Mouse (Mus musculus) E14TG2a.4 (cell line): ENCODE measurements at regions not wholly inside any gene's neighbourhood (a gene's known extent, or its start where the extent isn't known, plus 50 kb on each side); places are given as distances from the start of the nearest gene placed in this dataset.

Experiments
- H3K27me3 ChIP-seq: 2 replicates; pipeline ENCODE4 v1.6.1; 2014; ENCODE audit warnings: low read length, control low read depth; ENCODE audit not compliant: insufficient read depth
- H3K36me3 ChIP-seq: 2 replicates; pipeline ENCODE4 v1.6.1; 2014; ENCODE audit warnings: low read length, control low read depth; ENCODE audit not compliant: insufficient read depth
- H3K4me1 ChIP-seq: replicated peaks from 2 replicates; pipeline ENCODE4 v1.6.1; 2014; ENCODE audit warnings: low read depth, low read length, control low read depth
- H3K4me3 ChIP-seq: replicated peaks from 2 replicates; pipeline ENCODE4 v1.5.1; 2014; ENCODE audit warnings: mild to moderate bottlenecking, low read length
- H3K9me3 ChIP-seq: 2 replicates; pipeline ENCODE4 v1.6.1; 2014; ENCODE audit warnings: low read length, control low read depth
- CTCF ChIP-seq: conservative IDR thresholded peaks from 2 replicates; pipeline ENCODE4 v1.5.1; 2014; ENCODE audit warnings: low read length
- NANOG ChIP-seq: IDR thresholded peaks from 2 replicates; pipeline ENCODE4 v1.6.1; 2014; ENCODE audit warnings: borderline replicate concordance, low read length, mixed read lengths
- POU5F1 ChIP-seq: IDR thresholded peaks from 2 replicates; pipeline ENCODE4 v1.6.1; 2014; ENCODE audit warnings: low read length, borderline replicate concordance

DNA sequence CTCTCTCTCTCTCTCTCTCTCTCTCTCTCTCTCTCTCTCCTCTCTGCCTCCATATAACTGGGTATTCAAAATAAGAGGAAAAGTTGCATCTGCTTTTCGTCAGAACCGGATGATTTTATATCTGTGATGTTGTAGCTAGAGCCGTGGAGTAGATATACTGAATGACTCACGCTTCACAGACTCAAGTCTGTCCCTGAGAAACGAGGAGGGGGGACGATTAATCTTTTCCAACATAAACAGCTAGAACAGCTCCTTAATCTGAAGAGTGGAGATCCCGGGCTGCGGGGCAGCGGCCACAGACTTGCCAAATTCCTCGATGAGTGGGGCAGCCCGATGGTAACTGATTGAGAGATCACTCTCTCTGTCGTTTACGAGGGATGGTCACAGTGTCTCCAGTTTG is 60.5 kb upstream of the Ankrd55 start:
- no peak for TF ChIP-seq NANOG
- TF ChIP-seq CTCF = no peak
- Histone ChIP-seq H3K4me1 (peaks cover 2% of the 10 kb centered on the region; the same call in 1 of the 2 replicates), H3K36me3 (no peaks in the 10 kb centered on the region), H3K4me3 (no peak overlapping the region), H3K27me3 (peaks cover 4% of the 10 kb centered on the region), H3K9me3 (peaks cover 18% of the 10 kb centered on the region)

DNA sequence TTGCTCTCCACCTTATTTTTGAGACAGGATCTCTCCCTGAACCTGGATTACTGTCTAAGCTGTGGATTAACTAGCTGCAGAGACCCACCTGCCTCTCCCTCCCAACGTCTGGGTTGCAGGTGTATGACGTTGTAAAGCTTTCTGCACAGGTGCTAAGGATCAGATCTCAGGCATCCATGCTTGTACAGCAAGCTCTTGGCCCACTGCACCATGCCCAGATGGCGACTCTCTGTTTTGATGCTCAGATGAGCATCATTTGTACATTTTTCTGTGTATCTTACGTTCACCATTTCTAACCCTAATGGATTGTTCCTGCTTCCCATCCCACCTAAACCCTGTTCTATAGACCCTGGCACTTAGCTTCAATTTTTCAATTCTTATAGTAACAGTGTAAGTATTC is 59.4 kb upstream of the Ankrd55 start:
- peaks cover 4% of the 10 kb centered on the region for H3K27me3 ChIP-seq
- peaks cover 12% of the 10 kb centered on the region for H3K9me3 ChIP-seq
- peaks cover 3% of the 10 kb centered on the region; the same call in 1 of the 2 replicates for H3K4me1 ChIP-seq
- TF ChIP-seq POU5F1 (no peak), CTCF (no peak), NANOG (no peak)
- no peaks in the 10 kb centered on the region for H3K36me3 ChIP-seq
- H3K4me3 ChIP-seq = no peak overlapping the region

DNA sequence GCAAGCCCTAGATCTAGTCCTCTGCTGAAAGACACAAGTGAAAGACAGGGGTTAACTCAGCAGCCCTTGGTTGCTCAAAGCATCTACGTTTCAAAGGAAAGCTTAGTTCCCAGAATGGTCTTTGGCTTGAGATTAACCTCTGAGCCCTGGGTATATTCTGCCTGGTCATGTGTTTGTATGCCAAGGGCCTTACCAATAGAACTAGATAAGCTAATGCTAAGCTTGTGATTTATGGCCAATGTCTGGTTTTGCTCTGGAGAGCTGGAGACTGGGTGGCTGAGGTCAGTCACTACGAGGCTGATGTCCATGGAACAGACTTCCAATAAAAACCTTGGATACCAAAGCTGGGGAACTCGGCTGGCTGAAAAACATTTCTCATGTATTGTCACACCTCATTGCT is 58.1 kb upstream of the Ankrd55 start:
- Histone ChIP-seq H3K4me1 (peaks cover 3% of the 10 kb centered on the region; the same call in 1 of the 2 replicates), H3K27me3 (peaks cover 4% of the 10 kb centered on the region), H3K4me3 (no peak overlapping the region), H3K9me3 (peaks cover 3% of the 10 kb centered on the region; the same call in 1 of the 2 replicates), H3K36me3 (no peaks in the 10 kb centered on the region)
- TF ChIP-seq CTCF = no peak
- TF ChIP-seq NANOG = no peak
- TF ChIP-seq POU5F1 = no peak

DNA sequence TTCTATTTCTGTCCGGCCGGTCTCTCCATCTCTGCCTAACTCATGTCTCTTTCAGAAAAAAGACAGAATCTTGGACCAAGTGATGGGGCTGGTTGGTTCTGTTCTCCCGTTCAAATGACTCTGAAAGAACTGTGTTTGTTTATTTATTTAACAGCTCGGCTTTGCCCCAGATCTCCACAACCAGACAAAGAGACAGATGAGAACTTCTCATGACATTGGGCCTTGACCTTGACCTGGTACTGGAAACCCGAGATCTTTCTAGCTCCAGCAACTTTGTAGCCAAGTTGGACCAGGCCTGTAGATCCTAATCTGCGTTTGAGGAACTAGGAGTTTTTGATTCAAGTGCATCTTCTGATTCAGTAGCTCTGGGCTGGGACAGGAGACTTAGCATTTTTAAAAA is 53.6 kb upstream of the Ankrd55 start:
- H3K36me3 ChIP-seq = no peaks in the 10 kb centered on the region
- H3K4me1 ChIP-seq = peaks cover 10% of the 10 kb centered on the region
- no peaks in the 10 kb centered on the region; the same call in 1 of the 2 replicates for H3K9me3 ChIP-seq
- TF ChIP-seq POU5F1 (no peak), CTCF (no peak), NANOG (no peak)
- H3K27me3 ChIP-seq = no peaks in the 10 kb centered on the region; the same call in 1 of the 2 replicates
- H3K4me3 ChIP-seq = no peak overlapping the region

DNA sequence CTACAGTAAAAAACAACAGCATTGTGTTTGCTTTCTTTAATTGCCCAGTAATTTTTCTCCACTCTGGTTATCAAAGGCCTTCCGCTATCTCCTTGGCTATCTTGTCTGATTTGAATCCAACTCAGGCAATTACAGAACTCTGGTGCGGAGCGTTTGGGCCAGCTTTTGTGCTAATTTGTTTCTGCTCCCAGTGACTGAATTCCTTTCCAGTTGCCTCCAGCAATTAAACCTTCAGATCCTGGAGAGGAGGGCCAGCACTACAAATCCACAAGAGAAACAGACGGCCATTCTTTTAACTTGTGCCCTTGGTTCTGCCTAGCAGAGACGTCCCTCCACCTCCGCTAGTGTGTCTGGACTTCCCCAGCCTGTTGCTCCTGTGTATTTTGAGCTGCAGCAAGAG is 51.3 kb upstream of the Ankrd55 start:
- no peak overlapping the region for H3K4me3 ChIP-seq
- peaks cover 3% of the 10 kb centered on the region; the same call in 1 of the 2 replicates for H3K27me3 ChIP-seq
- no peaks in the 10 kb centered on the region for H3K36me3 ChIP-seq
- peaks cover 21% of the 10 kb centered on the region for H3K4me1 ChIP-seq
- no peaks in the 10 kb centered on the region; the same call in 1 of the 2 replicates for H3K9me3 ChIP-seq
- TF ChIP-seq NANOG (no peak), CTCF (no peak), POU5F1 (no peak)

DNA sequence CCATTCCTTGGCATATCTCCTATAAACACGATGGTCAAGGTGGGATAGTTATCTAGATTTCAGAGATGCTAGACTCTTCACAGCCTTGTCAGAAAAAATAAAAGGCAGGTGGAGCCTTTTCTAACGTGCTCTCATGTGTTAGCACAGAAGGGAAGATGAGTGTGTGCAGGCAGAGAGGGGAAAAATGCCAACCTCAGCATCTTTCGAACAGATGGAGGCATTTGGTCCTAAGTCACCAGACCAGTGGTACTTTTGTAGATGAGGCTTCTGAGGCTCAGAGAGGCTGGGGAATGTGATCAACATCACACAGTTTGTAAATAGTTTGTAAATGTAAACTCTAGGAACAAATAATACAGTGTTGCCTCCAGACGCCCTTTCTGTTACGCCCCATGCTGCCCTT is 50.9 kb upstream of the Ankrd55 start:
- Histone ChIP-seq H3K4me1 (peaks cover 23% of the 10 kb centered on the region), H3K36me3 (no peaks in the 10 kb centered on the region), H3K4me3 (no peak overlapping the region), H3K27me3 (peaks cover 3% of the 10 kb centered on the region; the same call in 1 of the 2 replicates), H3K9me3 (no peaks in the 10 kb centered on the region; the same call in 1 of the 2 replicates)
- no peak for TF ChIP-seq POU5F1
- TF ChIP-seq CTCF = no peak
- no peak for TF ChIP-seq NANOG

DNA sequence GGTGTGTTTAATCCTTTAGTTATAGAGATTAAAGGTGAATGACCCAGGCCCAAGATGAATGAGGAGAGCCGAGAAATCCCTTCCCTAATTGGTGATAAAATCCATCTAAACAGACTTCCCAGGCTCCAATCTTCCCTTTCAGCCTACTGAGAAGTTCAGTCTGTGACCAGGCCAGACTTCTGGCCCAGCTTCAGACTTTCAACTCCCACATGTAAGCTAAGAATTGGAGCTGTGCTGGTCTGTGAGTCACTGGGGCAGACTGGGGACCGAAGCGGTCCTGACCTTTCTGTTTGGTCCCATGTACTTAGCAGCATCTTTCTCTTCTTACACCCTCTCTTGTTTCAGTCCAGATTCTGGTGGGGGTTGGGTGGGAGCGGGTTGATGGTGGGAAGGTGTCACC is 50.3 kb upstream of the Ankrd55 start:
- Histone ChIP-seq H3K4me3 (no peak overlapping the region), H3K9me3 (no peaks in the 10 kb centered on the region; the same call in 1 of the 2 replicates), H3K4me1 (peaks cover 20% of the 10 kb centered on the region), H3K36me3 (no peaks in the 10 kb centered on the region), H3K27me3 (peaks cover 3% of the 10 kb centered on the region; the same call in 1 of the 2 replicates)
- no peak for TF ChIP-seq NANOG
- TF ChIP-seq CTCF = no peak
- TF ChIP-seq POU5F1 = no peak
